Mouse (Mus musculus): ENCODE data around the gene Plin5.

The Plin5 gene

GRCm38 (mm10) chr17:56117251-56117710 lies at the start of gene Plin5:
TSS of gene Plin5 (minus strand) at chr17:56117596.
- no peak for DNase-seq (ENCODE audit: low spot score)

GRCm38 (mm10) chr17:56165671-56166070 lies 48.3 kb upstream of the Plin5 start:
- no peak for DNase-seq (ENCODE audit: low spot score)

- DNase-seq (ENCODE audit: low spot score): no peak
Observed at GRCm38 (mm10) chr17:56164510-56164909, 47.1 kb upstream of the Plin5 start.

GRCm38 (mm10) chr17:56163523-56164102 lies 46.2 kb upstream of the Plin5 start:
- no peak for DNase-seq (ENCODE audit: low spot score)

- peak; percentile 85 for DNase-seq (ENCODE audit: low spot score)
Observed at GRCm38 (mm10) chr17:56162231-56162774, 44.9 kb upstream of the Plin5 start, which contains the start of gene Tnfaip8l1. TSS of gene Tnfaip8l1 (plus strand) at chr17:56162477.

- DNase-seq (ENCODE audit: low spot score): no peak
Observed at GRCm38 (mm10) chr17:56159729-56160128, 42.3 kb upstream of the Plin5 start.

GRCm38 (mm10) chr17:56153643-56154042 lies 36.2 kb upstream of the Plin5 start:
- DNase-seq (ENCODE audit: low spot score): no peak

- no peak for DNase-seq (ENCODE audit: low spot score)
Observed at GRCm38 (mm10) chr17:56149897-56150296, 32.5 kb upstream of the Plin5 start.

GRCm38 (mm10) chr17:56148790-56149618 lies 31.6 kb upstream of the Plin5 start:
- no peak for DNase-seq (ENCODE audit: low spot score)

GRCm38 (mm10) chr17:56148280-56148679 lies 30.9 kb upstream of the Plin5 start:
- no peak for DNase-seq (ENCODE audit: low spot score)

GRCm38 (mm10) chr17:56147420-56147819 lies 30.0 kb upstream of the Plin5 start:
- DNase-seq (ENCODE audit: low spot score): no peak

- DNase-seq (ENCODE audit: low spot score): no peak
Observed at GRCm38 (mm10) chr17:56146131-56146530, 28.7 kb upstream of the Plin5 start.

GRCm38 (mm10) chr17:56144546-56144945 lies 27.1 kb upstream of the Plin5 start:
- no peak for DNase-seq (ENCODE audit: low spot score)

- no peak for DNase-seq (ENCODE audit: low spot score)
Observed at GRCm38 (mm10) chr17:56141702-56142605, 24.6 kb upstream of the Plin5 start.

GRCm38 (mm10) chr17:56139858-56140595 lies 22.6 kb upstream of the Plin5 start, which contains the start of gene Sema6b:
TSS of gene Sema6b (minus strand) at chr17:56140343.
- no peak for DNase-seq (ENCODE audit: low spot score)

GRCm38 (mm10) chr17:56139355-56139754 lies 22.0 kb upstream of the Plin5 start:
- DNase-seq (ENCODE audit: low spot score): no peak

- DNase-seq (ENCODE audit: low spot score): no peak
Observed at GRCm38 (mm10) chr17:56137839-56138613, 20.6 kb upstream of the Plin5 start.

- no peak for DNase-seq (ENCODE audit: low spot score)
Observed at GRCm38 (mm10) chr17:56136558-56136957, 19.2 kb upstream of the Plin5 start.

GRCm38 (mm10) chr17:56134463-56134971 lies 17.1 kb upstream of the Plin5 start:
- DNase-seq (ENCODE audit: low spot score): no peak
